Mouse (Mus musculus): ENCODE measurements around the gene Csk.

- TF ChIP-seq POLR2A (IDR thresholded peaks at IDR 0.05; ENCODE audit: low read depth, low read length) (no peak), CTCF (IDR thresholded peaks at IDR 0.05; ENCODE audit: borderline replicate concordance, insufficient read depth, low read length) (no peak)
Observed at GRCm38 (mm10) chr9:57698466-57699150, 45.2 kb upstream of the Csk start.

Data from embryonic fibroblast, embryonic 13.5 days (primary cell).